Mouse (Mus musculus) gastrocnemius, adult 18-20 months (tissue): Measurements from ENCODE around the gene Mss51. TPM values are rescaled to one million over a fixed set of nuclear protein-coding genes. Genes with fewer than 3 reads are reported as not detected.
A peak's percentile ranks its signal among the peaks of the same experiment; 100 is the strongest.

Source experiments
- DNase-seq: peaks from one replicate; pipeline ENCODE4 v3.0.0; 2021; ENCODE audit warnings: low spot score
- total RNA-seq, 2 experiments: library from RNA; stranded (reverse); gene quantifications; 2 replicates each; pipeline ENCODE4 v1.2.3; 2021

The Mss51 gene
- total RNA-seq, 2 experiments from 2014 or later, result 236 to 409 TPM

- DNase-seq, result no peak
Observed at GRCm38 (mm10) chr14:20452929-20453328, 43.8 kb downstream of the Mss51 start.

GRCm38 (mm10) chr14:20451765-20452331 is 44.9 kb downstream of the Mss51 start, which contains the start of gene Cfap70:
TSS of gene Cfap70 (minus strand) at chr14:20452226.
- peak; percentile 58 for DNase-seq

GRCm38 (mm10) chr14:20451302-20451701 is 45.4 kb downstream of the Mss51 start:
- no peak for DNase-seq

- no peak for DNase-seq
Observed at GRCm38 (mm10) chr14:20447209-20447608, 49.5 kb downstream of the Mss51 start.

GRCm38 (mm10) chr14:20442252-20442651 is 54.4 kb downstream of the Mss51 start:
- no peak for DNase-seq

GRCm38 (mm10) chr14:20436976-20437375 is 59.7 kb downstream of the Mss51 start:
- no peak for DNase-seq

Other genes starting within 250 kb of the Mss51 start
- gene Kcnk16, start 227.7 kb downstream of the Mss51 start, total RNA-seq, result not detected
- 10 to 100 TPM; 29.7 to 32.8 TPM for gene Nudt13, start 202.2 kb downstream of the Mss51 start, total RNA-seq
- gene Ecd, start 148.8 kb downstream of the Mss51 start, total RNA-seq, result 10 to 100 TPM; 33.1 to 36.1 TPM
- gene Fam149b, start 148.7 kb downstream of the Mss51 start, total RNA-seq, result 10 to 100 TPM; 19.8 to 21.3 TPM
- gene Dnajc9, start 108.0 kb downstream of the Mss51 start, total RNA-seq, result 10 to 100 TPM; 10.6 to 12.2 TPM
- gene Mrps16, start 103.3 kb downstream of the Mss51 start, total RNA-seq, result 10 to 100 TPM; 50.8 to 54.9 TPM
- under 1 TPM; 0.14 to 0.19 TPM for gene Cfap70, start 44.7 kb downstream of the Mss51 start, total RNA-seq
- gene Anxa7, start 16.8 kb downstream of the Mss51 start, total RNA-seq, result 10 to 100 TPM; 47.7 to 72.8 TPM
- gene Ppp3cb, start 49.7 kb upstream of the Mss51 start, total RNA-seq, result 100 to 1,000 TPM; 190 to 204 TPM
- gene Usp54, start 144.2 kb upstream of the Mss51 start, total RNA-seq, result 1 to 10 TPM; 3.1 to 5.1 TPM
- 1,000 to 10,000 TPM; 2,763 to 3,247 TPM for gene Myoz1, start 159.6 kb upstream of the Mss51 start, total RNA-seq
- 100 to 1,000 TPM; 141 to 171 TPM for gene Synpo2l, start 171.5 kb upstream of the Mss51 start, total RNA-seq
- gene Sec24c, start 177.4 kb upstream of the Mss51 start, total RNA-seq, result 10 to 100 TPM; 65.7 to 75.8 TPM
- 1 to 10 TPM; 1.8 to 2.1 TPM for gene Fut11, start 198.1 kb upstream of the Mss51 start, total RNA-seq
- gene Chchd1, start 206.1 kb upstream of the Mss51 start, total RNA-seq, result 100 to 1,000 TPM; 126 to 132 TPM
- 10 to 100 TPM; 27.3 to 36.0 TPM for gene Zswim8, start 210.7 kb upstream of the Mss51 start, total RNA-seq
- gene Ndst2, start 237.7 kb upstream of the Mss51 start, total RNA-seq, result 1 to 10 TPM; 5.4 to 7.2 TPM